Mouse (Mus musculus) midbrain, postnatal 0 days (tissue): ENCODE measurements at regions not wholly inside any gene's neighbourhood (a gene's known extent, or its start where the extent isn't known, plus 50 kb on each side); places are given as distances from the start of the nearest gene placed in this dataset.
A peak's percentile ranks its signal among the peaks of the same experiment; 100 is the strongest.

Experiments
- ATAC-seq: fragments of 200-750 bp; cut with Nextera tagmentation; 2 replicates; pipeline ENCODE4 v1.8.0; 2017; ENCODE audit warnings: moderate number of reproducible peaks, mild to moderate bottlenecking, moderate TSS enrichment, moderate library complexity; ENCODE audit not compliant: low FRiP score
- DNase-seq: peaks from one replicate; pipeline ENCODE4 v3.0.0-alpha.2; 2015; ENCODE audit warnings: low spot score
- H3K27ac ChIP-seq: fragments of 300-500 bp; sonication (generic); 2 replicates; pipeline ENCODE4 v1.5.1; 2014; ENCODE audit warnings: low read depth, mild to moderate bottlenecking, low read length, mixed read lengths
- H3K27me3 ChIP-seq: fragments of 300-500 bp; sonication (generic); 2 replicates; pipeline ENCODE4 v1.6.1; 2014; ENCODE audit warnings: low read length, control low read depth, mixed read lengths; ENCODE audit not compliant: insufficient read depth
- H3K36me3 ChIP-seq: fragments of 300-500 bp; sonication (generic); 2 replicates; pipeline ENCODE4 v1.6.1; 2014; ENCODE audit warnings: low read length, control low read depth, mixed read lengths; ENCODE audit not compliant: insufficient read depth
- H3K4me1 ChIP-seq: fragments of 300-500 bp; sonication (generic); 2 replicates; pipeline ENCODE4 v1.6.1; 2014; ENCODE audit warnings: mild to moderate bottlenecking, control low read depth, antibody characterized with exemption, low read length, mixed read lengths; ENCODE audit not compliant: insufficient read depth
- H3K4me2 ChIP-seq: fragments of 300-500 bp; sonication (generic); 2 replicates; pipeline ENCODE4 v1.6.1; 2014; ENCODE audit warnings: low read depth, mild to moderate bottlenecking, low read length, mixed read lengths; ENCODE audit not compliant: poor library complexity, severe bottlenecking
- H3K4me3 ChIP-seq: fragments of 300-500 bp; sonication (generic); 2 replicates; pipeline ENCODE4 v1.5.1; 2014; ENCODE audit warnings: low read depth, mild to moderate bottlenecking, low read length, moderate library complexity
- H3K9ac ChIP-seq: fragments of 300-500 bp; sonication (generic); replicated peaks from 2 replicates; pipeline ENCODE4 v1.6.1; 2014; ENCODE audit warnings: mild to moderate bottlenecking, low read length, moderate library complexity, mixed read lengths; ENCODE audit not compliant: poor library complexity, severe bottlenecking
- H3K9me3 ChIP-seq: fragments of 300-500 bp; sonication (generic); 2 replicates; pipeline ENCODE4 v1.6.1; 2016; ENCODE audit warnings: low read length, control low read depth
- CTCF ChIP-seq: IDR thresholded peaks from 2 replicates; pipeline ENCODE4 v1.5.1; 2016; ENCODE audit warnings: antibody characterized with exemption, mild to moderate bottlenecking
- WGBS: fragments of 180-500 bp; shearing (Covaris S2); extraction: QIAGEN DNeasy Blood & Tissue Kit; methylation state at CpG from one replicate; pipeline ENCODE4 v1.1.7; 2014; 5-methylcytosine and 5-hydroxymethylcytosine counted together

DNA sequence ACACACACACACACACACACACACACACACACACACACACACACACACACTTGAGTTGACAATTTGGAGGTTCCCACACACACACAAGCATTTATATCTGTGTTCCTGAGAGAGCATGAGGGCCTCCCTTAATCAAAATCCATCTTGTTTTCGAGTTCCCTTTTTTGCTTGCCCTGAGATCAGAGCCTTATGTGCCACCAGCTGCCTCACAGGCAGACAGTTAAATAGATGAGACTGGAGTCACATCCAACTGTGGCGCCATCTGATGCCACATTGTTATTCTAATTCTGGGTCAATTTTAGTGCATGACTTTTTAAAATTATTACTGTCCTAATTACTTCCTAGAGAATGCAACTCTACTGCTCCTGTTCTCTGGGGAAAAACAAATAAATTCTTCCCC lies 91.2 kb upstream of the Syndig1 start:
- TF ChIP-seq CTCF: no peak
- Histone ChIP-seq H3K9me3 (no peaks in the 10 kb centered on the region), H3K9ac (no peak overlapping the region), H3K4me2 (no peak overlapping the region), H3K36me3 (no peaks in the 10 kb centered on the region), H3K27me3 (no peaks in the 10 kb centered on the region), H3K4me3 (no peak overlapping the region), H3K4me1 (no peaks in the 10 kb centered on the region), H3K27ac (no peak overlapping the region)
- ATAC-seq (no peak), DNase-seq (peak; percentile 66)
- 52% methylated on average over 2 of the region's 2 CpGs for WGBS

DNA sequence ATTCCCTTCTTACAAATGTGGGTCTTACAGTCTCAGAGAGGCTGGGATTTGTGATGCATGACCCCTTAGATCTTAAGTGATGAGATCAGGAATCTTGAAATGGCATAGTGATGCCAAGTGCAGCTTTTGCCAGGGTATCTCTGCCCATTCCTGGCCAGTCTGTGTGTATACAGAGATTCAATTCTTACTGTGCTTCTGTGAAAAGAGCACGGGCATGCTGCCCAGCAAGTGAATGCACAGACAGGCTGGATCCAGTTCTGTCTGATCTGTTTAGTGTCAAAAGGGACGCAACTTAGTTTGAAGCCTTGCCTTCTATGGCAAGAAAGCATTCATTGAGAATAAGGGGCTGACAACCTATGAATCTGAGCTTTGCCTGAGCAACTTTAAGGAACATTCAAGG lies 89.1 kb upstream of the Syndig1 start:
- WGBS: 62% methylated on average over 2 of the region's 2 CpGs
- Histone ChIP-seq H3K4me3 (no peak overlapping the region), H3K4me2 (no peak overlapping the region), H3K27ac (no peak overlapping the region), H3K36me3 (no peaks in the 10 kb centered on the region), H3K4me1 (no peaks in the 10 kb centered on the region), H3K9ac (no peak overlapping the region), H3K9me3 (no peaks in the 10 kb centered on the region), H3K27me3 (no peaks in the 10 kb centered on the region)
- DNase-seq (peak; percentile 84), ATAC-seq (peak; percentile 88)
- no peak for TF ChIP-seq CTCF

DNA sequence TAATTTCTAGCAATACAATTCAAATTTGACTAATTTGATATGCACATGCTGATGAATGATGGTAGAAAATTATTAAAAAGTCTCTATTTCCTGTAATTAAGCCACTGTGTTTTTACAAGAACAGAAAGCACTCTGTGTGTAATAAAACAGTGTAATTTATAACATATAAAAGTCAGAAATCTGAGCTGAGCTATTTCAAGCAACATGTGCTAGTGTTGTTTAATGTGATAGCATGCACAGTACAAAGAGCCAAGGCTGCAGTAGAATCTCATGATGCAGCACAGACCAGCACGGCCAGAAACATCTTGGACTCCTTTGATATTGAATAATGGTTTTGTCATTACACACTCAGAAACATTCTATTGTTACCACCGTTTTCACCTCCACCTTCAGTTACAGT lies 86.3 kb upstream of the Syndig1 start:
- Histone ChIP-seq H3K4me3 (no peak overlapping the region), H3K27ac (no peak overlapping the region), H3K9me3 (no peaks in the 10 kb centered on the region), H3K27me3 (no peaks in the 10 kb centered on the region), H3K9ac (no peak overlapping the region), H3K4me2 (no peak overlapping the region), H3K36me3 (no peaks in the 10 kb centered on the region), H3K4me1 (no peaks in the 10 kb centered on the region)
- TF ChIP-seq CTCF: no peak
- WGBS: 86% methylated on average over 2 of the region's 2 CpGs
- ATAC-seq (no peak), DNase-seq (no peak)

DNA sequence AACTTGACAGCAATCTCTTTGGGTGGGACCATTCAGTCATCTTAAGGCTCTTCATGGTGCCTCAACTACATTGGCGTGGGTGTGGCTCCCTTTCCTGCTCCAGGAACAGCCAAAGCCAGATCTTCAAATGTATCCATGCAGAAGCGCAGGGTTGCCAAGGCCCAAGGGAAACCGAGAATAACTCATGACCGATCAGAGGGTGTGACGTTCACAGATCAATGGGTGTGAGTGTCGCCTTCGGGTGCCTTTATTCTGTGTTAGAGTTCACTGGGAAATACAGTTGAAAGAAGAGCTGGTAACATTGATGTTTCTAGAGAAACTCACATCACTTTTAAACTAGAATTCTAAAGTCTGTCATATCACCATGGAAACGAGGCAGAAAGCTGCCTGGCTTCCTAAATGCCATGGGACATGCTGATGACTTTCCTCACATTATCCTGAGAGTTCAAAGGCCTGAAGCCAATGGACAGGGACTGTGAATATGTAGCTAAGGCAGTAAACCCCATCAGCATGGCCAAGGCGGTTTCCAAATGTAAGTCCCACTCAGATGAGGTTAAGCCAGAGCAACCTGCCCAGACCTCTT lies 80.7 kb upstream of the Syndig1 start:
- peak; percentile 70 for ATAC-seq
- H3K4me1 ChIP-seq: peaks cover 3% of the 10 kb centered on the region; the same call in 1 of the 2 replicates
- H3K9ac ChIP-seq: no peak overlapping the region
- H3K27ac ChIP-seq: no peak overlapping the region
- H3K4me3 ChIP-seq: no peak overlapping the region
- no peaks in the 10 kb centered on the region for H3K27me3 ChIP-seq
- no peaks in the 10 kb centered on the region for H3K36me3 ChIP-seq
- 67% methylated on average over 9 of the region's 9 CpGs for WGBS
- no peaks in the 10 kb centered on the region for H3K9me3 ChIP-seq
- DNase-seq: peak; percentile 38
- no peak for TF ChIP-seq CTCF
- H3K4me2 ChIP-seq: no peak overlapping the region

DNA sequence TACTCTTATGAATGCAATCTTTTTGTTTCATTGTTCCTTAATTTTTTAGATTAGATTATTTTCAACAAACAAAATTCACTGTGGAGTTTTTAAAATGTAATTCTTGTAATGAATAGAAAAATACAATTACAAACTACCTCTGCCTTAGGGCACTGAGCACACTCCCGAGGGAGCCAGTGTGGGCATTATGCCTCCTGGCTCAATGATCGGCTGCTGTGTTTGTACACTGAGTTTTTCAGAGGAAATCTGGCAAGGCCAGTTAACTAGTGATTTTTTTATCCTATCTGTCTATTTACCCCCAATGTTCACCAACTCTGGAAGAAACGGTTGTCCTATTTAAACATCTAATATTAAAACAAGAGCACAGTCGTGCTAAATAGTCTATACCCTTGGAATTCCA lies 69.9 kb upstream of the Syndig1 start:
- 66% methylated on average over 4 of the region's 4 CpGs for WGBS
- H3K4me2 ChIP-seq: no peak overlapping the region
- no peak overlapping the region for H3K27ac ChIP-seq
- ATAC-seq (no peak), DNase-seq (no peak)
- no peaks in the 10 kb centered on the region for H3K9me3 ChIP-seq
- no peaks in the 10 kb centered on the region for H3K36me3 ChIP-seq
- H3K9ac ChIP-seq: no peak overlapping the region
- TF ChIP-seq CTCF: no peak
- no peak overlapping the region for H3K4me3 ChIP-seq
- H3K27me3 ChIP-seq: no peaks in the 10 kb centered on the region
- H3K4me1 ChIP-seq: no peaks in the 10 kb centered on the region

DNA sequence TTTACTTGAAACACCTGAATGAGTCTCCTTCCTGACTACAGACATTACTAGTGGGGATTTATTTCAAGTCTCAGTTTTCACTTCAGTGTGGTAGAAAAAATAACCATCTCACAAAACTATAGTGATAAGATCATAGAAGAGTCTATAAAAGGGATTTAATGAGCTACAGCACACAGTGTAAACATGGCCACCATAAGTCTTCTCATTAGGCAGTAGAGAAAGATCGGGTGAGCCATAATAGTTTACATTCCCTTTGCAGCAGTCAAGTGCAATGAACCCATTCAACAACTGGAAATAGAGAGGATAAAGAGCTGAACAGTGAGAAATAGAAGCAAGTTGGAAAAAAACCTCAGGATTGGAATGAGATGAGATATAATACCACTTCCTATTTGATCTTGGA lies 65.1 kb upstream of the Syndig1 start:
- DNase-seq: no peak
- WGBS: 79% methylated on average over 1 of the region's 1 CpGs

More for the DNA sequence above, 65.1 kb upstream of the Syndig1 start:
- Histone ChIP-seq H3K27me3 (no peaks in the 10 kb centered on the region), H3K9ac (no peak overlapping the region), H3K4me3 (no peak overlapping the region), H3K36me3 (no peaks in the 10 kb centered on the region), H3K9me3 (no peaks in the 10 kb centered on the region), H3K4me1 (no peaks in the 10 kb centered on the region), H3K4me2 (no peak overlapping the region), H3K27ac (no peak overlapping the region)
- ATAC-seq: no peak
- no peak for TF ChIP-seq CTCF
